Mouse (Mus musculus) midbrain, postnatal 0 days (tissue): ENCODE data around the gene Bpifa5. TPM values are rescaled to one million over a fixed set of nuclear protein-coding genes. Genes with fewer than 3 reads are reported as not detected.
A peak's percentile ranks its signal among the peaks of the same experiment; 100 is the strongest.

Experiments
- ATAC-seq: fragments of 200-750 bp; cut with Nextera tagmentation; 2 replicates; pipeline ENCODE4 v1.8.0; 2017; ENCODE audit warnings: moderate number of reproducible peaks, mild to moderate bottlenecking, moderate TSS enrichment, moderate library complexity; ENCODE audit not compliant: low FRiP score
- DNase-seq: peaks from one replicate; pipeline ENCODE4 v3.0.0-alpha.2; 2015; ENCODE audit warnings: low spot score
- H3K27ac ChIP-seq: fragments of 300-500 bp; sonication (generic); 2 replicates; pipeline ENCODE4 v1.5.1; 2014; ENCODE audit warnings: low read depth, mild to moderate bottlenecking, low read length, mixed read lengths
- H3K27me3 ChIP-seq: fragments of 300-500 bp; sonication (generic); 2 replicates; pipeline ENCODE4 v1.6.1; 2014; ENCODE audit warnings: low read length, control low read depth, mixed read lengths; ENCODE audit not compliant: insufficient read depth
- H3K36me3 ChIP-seq: fragments of 300-500 bp; sonication (generic); 2 replicates; pipeline ENCODE4 v1.6.1; 2014; ENCODE audit warnings: low read length, control low read depth, mixed read lengths; ENCODE audit not compliant: insufficient read depth
- H3K4me1 ChIP-seq: fragments of 300-500 bp; sonication (generic); 2 replicates; pipeline ENCODE4 v1.6.1; 2014; ENCODE audit warnings: mild to moderate bottlenecking, control low read depth, antibody characterized with exemption, low read length, mixed read lengths; ENCODE audit not compliant: insufficient read depth
- H3K4me2 ChIP-seq: fragments of 300-500 bp; sonication (generic); 2 replicates; pipeline ENCODE4 v1.6.1; 2014; ENCODE audit warnings: low read depth, mild to moderate bottlenecking, low read length, mixed read lengths; ENCODE audit not compliant: poor library complexity, severe bottlenecking
- H3K4me3 ChIP-seq: fragments of 300-500 bp; sonication (generic); 2 replicates; pipeline ENCODE4 v1.5.1; 2014; ENCODE audit warnings: low read depth, mild to moderate bottlenecking, low read length, moderate library complexity
- H3K9ac ChIP-seq: fragments of 300-500 bp; sonication (generic); replicated peaks from 2 replicates; pipeline ENCODE4 v1.6.1; 2014; ENCODE audit warnings: mild to moderate bottlenecking, low read length, moderate library complexity, mixed read lengths; ENCODE audit not compliant: poor library complexity, severe bottlenecking
- H3K9me3 ChIP-seq: fragments of 300-500 bp; sonication (generic); 2 replicates; pipeline ENCODE4 v1.6.1; 2016; ENCODE audit warnings: low read length, control low read depth
- CTCF ChIP-seq: IDR thresholded peaks from 2 replicates; pipeline ENCODE4 v1.5.1; 2016; ENCODE audit warnings: antibody characterized with exemption, mild to moderate bottlenecking
- WGBS: fragments of 180-500 bp; shearing (Covaris S2); extraction: QIAGEN DNeasy Blood & Tissue Kit; methylation state at CpG from one replicate; pipeline ENCODE4 v1.1.7; 2014; 5-methylcytosine and 5-hydroxymethylcytosine counted together
- polyA plus RNA-seq: library from polyadenylated mRNA; unstranded; fragments of >200 nt; fragmentation: Nextera tagmentation; extraction: Ambion mirVana; gene quantifications from 2 replicates; pipeline ENCODE4 v1.2.1, GENCODE M21; 2015
- total RNA-seq: library from RNA; depleted of rRNA; stranded (reverse); fragments of >200 nt; gene quantifications from 2 replicates; pipeline ENCODE4 v1.2.3, GENCODE M21; 2014

Gene Bpifa5
- total and polyA plus RNA-seq, 2 experiments from 2014 or later, result not detected

DNA sequence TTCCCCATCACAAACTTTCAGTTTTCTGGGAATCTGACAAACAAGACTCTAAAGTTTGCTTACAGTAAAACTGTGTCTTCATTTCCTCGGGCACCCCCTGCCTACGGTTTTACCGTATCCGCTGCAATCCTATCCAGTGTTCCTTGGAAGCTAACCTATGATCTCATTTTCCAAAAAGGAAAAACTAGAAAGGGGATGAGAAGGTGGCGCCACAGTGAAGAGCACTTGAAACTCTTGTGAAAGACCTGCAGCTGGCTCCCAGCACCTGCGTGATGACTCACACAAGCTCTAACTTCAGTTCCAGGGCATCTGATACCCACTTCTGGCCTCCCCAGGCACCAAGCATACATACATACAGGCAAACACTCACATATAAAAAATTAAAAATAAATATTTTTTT lies 22.9 kb downstream of the Bpifa5 start:
- Histone ChIP-seq H3K4me2 (no peak overlapping the region), H3K36me3 (no peaks in the 10 kb centered on the region), H3K27ac (no peak overlapping the region), H3K4me3 (no peak overlapping the region), H3K9ac (no peak overlapping the region), H3K4me1 (no peaks in the 10 kb centered on the region), H3K9me3 (no peaks in the 10 kb centered on the region), H3K27me3 (no peaks in the 10 kb centered on the region)
- 90% methylated on average over 6 of the region's 6 CpGs for WGBS
- no peak for TF ChIP-seq CTCF
- ATAC-seq (no peak), DNase-seq (no peak)

GRCm38 (mm10) chr2:154185748-154186147 lies 23.3 kb downstream of the Bpifa5 start:
- Histone ChIP-seq H3K9ac (no peak overlapping the region), H3K4me1 (no peaks in the 10 kb centered on the region), H3K27me3 (no peaks in the 10 kb centered on the region), H3K4me2 (no peak overlapping the region), H3K9me3 (no peaks in the 10 kb centered on the region), H3K36me3 (no peaks in the 10 kb centered on the region), H3K27ac (no peak overlapping the region), H3K4me3 (no peak overlapping the region)
- 74% methylated on average over 3 of the region's 3 CpGs for WGBS
- no peak for DNase-seq
- TF ChIP-seq CTCF, result no peak
- ATAC-seq, result no peak

GRCm38 (mm10) chr2:154187468-154187867 lies 25.1 kb downstream of the Bpifa5 start:
- DNase-seq, result peak; percentile 7
- Histone ChIP-seq H3K4me3 (no peak overlapping the region), H3K27me3 (no peaks in the 10 kb centered on the region), H3K9ac (no peak overlapping the region), H3K27ac (no peak overlapping the region), H3K36me3 (no peaks in the 10 kb centered on the region), H3K9me3 (no peaks in the 10 kb centered on the region), H3K4me2 (no peak overlapping the region), H3K4me1 (no peaks in the 10 kb centered on the region)
- WGBS, result 45% methylated on average over 5 of the region's 5 CpGs
- no peak for ATAC-seq
- TF ChIP-seq CTCF, result peak; percentile 47

DNA sequence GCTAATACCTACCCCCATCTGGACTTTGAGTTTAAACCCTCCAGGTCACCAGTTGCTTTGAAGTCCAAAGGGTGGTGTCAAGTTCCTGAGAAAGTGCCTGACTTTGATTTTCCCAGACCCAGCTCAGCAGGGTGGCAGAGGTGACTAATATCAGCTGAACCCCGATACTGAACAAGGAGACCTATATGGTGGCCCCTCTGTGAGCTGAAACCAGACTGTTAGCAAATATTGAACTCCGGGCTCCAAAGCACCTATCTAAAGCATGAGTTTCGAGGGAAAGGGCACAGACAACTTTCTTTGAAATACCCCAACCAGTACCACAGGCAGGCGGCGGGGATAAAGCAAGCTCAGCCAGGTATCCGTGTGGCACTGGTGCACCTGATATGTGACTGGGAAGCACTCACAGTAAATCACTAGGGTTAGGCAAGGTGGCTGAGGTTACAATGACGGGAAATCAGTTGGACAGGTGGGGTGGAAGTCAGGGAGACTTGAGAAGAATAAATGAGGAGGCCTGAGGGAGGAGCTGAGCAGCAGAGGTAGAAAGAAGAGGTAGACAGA lies 27.5 kb downstream of the Bpifa5 start:
- no peaks in the 10 kb centered on the region for H3K36me3 ChIP-seq
- ATAC-seq, result no peak
- no peak overlapping the region for H3K4me2 ChIP-seq
- H3K9ac ChIP-seq, result no peak overlapping the region
- H3K27ac ChIP-seq, result no peak overlapping the region
- DNase-seq, result no peak
- no peaks in the 10 kb centered on the region for H3K4me1 ChIP-seq
- no peaks in the 10 kb centered on the region for H3K27me3 ChIP-seq
- H3K9me3 ChIP-seq, result no peaks in the 10 kb centered on the region
- H3K4me3 ChIP-seq, result no peak overlapping the region
- TF ChIP-seq CTCF, result no peak
- WGBS, result 87% methylated on average over 7 of the region's 7 CpGs

DNA sequence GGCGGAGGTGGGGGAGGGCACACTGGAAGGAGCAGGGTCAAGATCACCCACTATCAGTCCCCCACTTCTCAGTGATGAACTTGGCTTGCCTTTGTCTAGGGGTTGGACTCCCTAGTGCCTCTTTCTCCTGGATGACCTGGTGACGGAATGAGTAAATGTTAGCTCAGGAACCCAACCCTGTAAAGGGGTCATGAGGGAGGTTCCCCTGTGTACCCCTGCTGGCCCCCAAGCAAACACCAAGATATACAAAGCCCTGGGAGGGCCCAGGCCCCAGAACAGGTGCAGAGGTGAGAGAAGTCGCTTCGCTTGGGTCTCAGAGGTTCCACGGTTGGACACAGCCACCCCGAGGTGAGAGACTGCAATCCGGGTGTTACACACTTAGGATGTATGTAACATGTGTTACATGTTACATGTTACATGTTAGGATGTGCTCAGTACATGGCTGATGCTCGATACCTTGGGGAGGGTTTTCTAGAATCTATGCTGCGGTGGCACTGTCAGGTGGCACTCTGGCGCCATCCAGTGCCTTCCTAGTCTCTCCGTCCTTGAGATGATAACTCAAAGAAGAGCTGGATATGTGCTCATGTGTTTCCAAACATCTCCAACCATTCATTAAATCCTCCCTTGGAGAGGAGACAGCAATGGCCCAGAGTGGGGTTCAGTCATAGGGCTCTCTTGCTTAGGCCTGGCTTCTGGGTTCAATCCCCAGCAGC lies 28.3 kb downstream of the Bpifa5 start, which contains the start of gene Bpifb1:
Bpifb1 (plus strand) TSS at position 273 of the 713 bp plus-strand sequence.
- Histone ChIP-seq H3K9me3 (no peaks in the 10 kb centered on the region), H3K4me2 (no peak within 1 kb of the TSS), H3K36me3 (no peaks in the 10 kb centered on the region), H3K27ac (no peak within 1 kb of the TSS), H3K9ac (no peak within 1 kb of the TSS), H3K4me3 (no peak within 1 kb of the TSS), H3K4me1 (no peaks in the 10 kb centered on the region), H3K27me3 (no peaks in the 10 kb centered on the region)
- 83% methylated on average over 11 of the region's 11 CpGs for WGBS
- ATAC-seq (no peak), DNase-seq (peak; percentile 42)
- TF ChIP-seq CTCF, result peak; percentile 65

DNA sequence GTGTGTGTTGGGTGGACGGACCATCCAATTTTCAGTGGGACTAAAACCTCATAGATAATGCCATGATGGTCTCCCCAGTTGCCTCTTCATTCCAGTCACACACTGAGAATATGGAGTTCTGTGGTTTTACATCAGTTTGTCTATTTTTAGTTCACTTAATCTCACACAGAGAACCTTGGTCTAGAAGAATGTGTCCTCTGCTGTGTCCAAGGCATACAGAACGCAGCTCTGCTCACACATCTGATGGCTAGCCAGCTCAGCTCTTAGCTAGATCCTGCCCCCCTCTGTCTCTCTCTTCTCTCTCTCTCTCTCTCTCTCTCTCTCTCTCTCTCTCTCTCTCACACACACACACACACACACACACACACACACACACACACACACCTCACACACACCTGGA lies 29.7 kb downstream of the Bpifa5 start:
- WGBS, result 68% methylated on average over 2 of the region's 2 CpGs
- Histone ChIP-seq H3K9me3 (no peaks in the 10 kb centered on the region), H3K36me3 (no peaks in the 10 kb centered on the region), H3K4me1 (no peaks in the 10 kb centered on the region), H3K4me2 (no peak overlapping the region), H3K9ac (no peak overlapping the region), H3K27ac (no peak overlapping the region), H3K4me3 (no peak overlapping the region), H3K27me3 (no peaks in the 10 kb centered on the region)
- DNase-seq (no peak), ATAC-seq (no peak)
- TF ChIP-seq CTCF, result no peak
